Mouse (Mus musculus) heart, postnatal 25 days (tissue): ENCODE results near the gene Acsbg1. TPM values are rescaled to one million over a fixed set of nuclear protein-coding genes. Genes with fewer than 3 reads are reported as not detected.
A peak's percentile ranks its signal among the peaks of the same experiment; 100 is the strongest.

Experiments
- DNase-seq: peaks from one replicate; pipeline ENCODE4 v3.0.0; 2022; ENCODE audit warnings: low spot score
- intact Hi-C: fragments of 180-260 bp; cut with DNase I; formaldehyde crosslinking; loops from one replicate; pipeline ENCODE4 v1.15.1; 2025
- microRNA-seq: library from miRNA; unstranded; fragments of <30 nt; microRNA quantifications from one replicate; pipeline ENCODE4 v1.2.0, GENCODE M21; 2022
- total RNA-seq, 2 experiments: library from RNA; stranded (reverse); gene quantifications; 2 replicates each; pipeline ENCODE4 v1.2.3; 2021

Acsbg1 gene
- total RNA-seq, 2 experiments from 2014 or later, result 0.10 to 0.28 TPM

- intact Hi-C loops, result no loop called here
- no peak for DNase-seq
Observed at GRCm38 (mm10) chr9:54560831-54561601, 100.7 kb downstream of the Acsbg1 start.

- intact Hi-C loops, result no loop called here
Observed at GRCm38 (mm10) chr9:54559771-54560471, 101.7 kb downstream of the Acsbg1 start, which contains the start of gene Cib2. Cib2 (minus strand) TSS chr9:54560218.

GRCm38 (mm10) chr9:54558731-54559130 is 102.9 kb downstream of the Acsbg1 start:
- DNase-seq, result no peak
- intact Hi-C loops, result no loop called here

More at GRCm38 (mm10) chr9:54559771-54560471, 101.7 kb downstream of the Acsbg1 start, which contains the start of gene Cib2:
- DNase-seq, result peak; percentile 51

- no peak for DNase-seq
- intact Hi-C loops, result no loop called here
Observed at GRCm38 (mm10) chr9:54555044-54555443, 106.6 kb downstream of the Acsbg1 start.

Small RNA genes within 50 kb of the gene (microRNA-seq; reads per million reads assigned to microRNA genes)
- 1.7 reads per million for gene Mir5710

Other genes starting within 250 kb of the Acsbg1 start
- gene Dmxl2, start 160.2 kb downstream of the Acsbg1 start, total RNA-seq, result 10 to 100 TPM; 18.5 to 20.0 TPM
- gene Sh2d7, start 122.9 kb downstream of the Acsbg1 start, total RNA-seq, result not detected
- 1 to 10 TPM; 1.4 to 1.8 TPM for gene Cib2, start 101.7 kb downstream of the Acsbg1 start, total RNA-seq
- 100 to 1,000 TPM; 627 to 667 TPM for gene Idh3a, start 75.5 kb downstream of the Acsbg1 start, total RNA-seq
- gene Dnaja4, start 37.0 kb upstream of the Acsbg1 start, total RNA-seq, result 10 to 100 TPM; 69.1 to 78.4 TPM
- gene Wdr61, start 72.6 kb upstream of the Acsbg1 start, total RNA-seq, result 10 to 100 TPM; 29.7 to 31.9 TPM
- gene Crabp1, start 102.9 kb upstream of the Acsbg1 start, total RNA-seq, result not detected
- gene Ireb2, start 201.9 kb upstream of the Acsbg1 start, total RNA-seq, result 10 to 100 TPM; 30.2 to 33.1 TPM